Mouse (Mus musculus): ENCODE results near the gene Pls1. TPM values are rescaled to one million over a fixed set of nuclear protein-coding genes. Genes with fewer than 3 reads are reported as not detected.

The Pls1 gene
- total RNA-seq, 1 experiment from 2014 or later, result 9.0 TPM

DNA sequence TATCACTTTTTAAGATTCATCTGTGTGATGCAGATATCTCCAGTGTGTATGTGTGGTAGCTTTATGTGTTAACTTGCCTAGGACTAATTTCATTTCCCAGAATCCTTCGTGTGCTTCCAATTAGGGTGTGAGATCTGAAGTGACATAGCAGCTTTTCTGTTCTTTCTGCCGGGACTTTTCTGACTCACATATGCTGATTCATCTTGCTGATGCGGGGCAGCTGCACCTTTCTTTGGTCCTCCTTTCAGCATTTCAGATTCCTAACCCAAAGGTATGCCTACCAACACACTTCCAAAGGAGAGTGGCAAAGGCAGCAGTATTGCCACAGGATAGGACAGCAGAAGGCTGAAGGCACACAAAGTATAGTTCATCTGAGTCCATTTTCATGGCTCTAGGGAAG is 141.0 kb downstream of the Pls1 start:
- DNase-seq, result no peak

Other genes starting within 250 kb of the Pls1 start
- gene Pcolce2, start 207.7 kb downstream of the Pls1 start, total RNA-seq (2021), result 2.2 and 3.2 TPM in 2 replicates
- 2.2 and 3.2 TPM in 2 replicates for gene Trpc1, start 94.9 kb downstream of the Pls1 start, total RNA-seq (2021)
- 17.7 and 22.3 TPM in 2 replicates for gene Atr, start 12.3 kb upstream of the Pls1 start, total RNA-seq (2021)
- 24.6 and 27.1 TPM in 2 replicates for gene Xrn1, start 109.4 kb upstream of the Pls1 start, total RNA-seq (2021)